Mouse (Mus musculus): ENCODE data around the gene Ncf2.

Gene Ncf2

DNA sequence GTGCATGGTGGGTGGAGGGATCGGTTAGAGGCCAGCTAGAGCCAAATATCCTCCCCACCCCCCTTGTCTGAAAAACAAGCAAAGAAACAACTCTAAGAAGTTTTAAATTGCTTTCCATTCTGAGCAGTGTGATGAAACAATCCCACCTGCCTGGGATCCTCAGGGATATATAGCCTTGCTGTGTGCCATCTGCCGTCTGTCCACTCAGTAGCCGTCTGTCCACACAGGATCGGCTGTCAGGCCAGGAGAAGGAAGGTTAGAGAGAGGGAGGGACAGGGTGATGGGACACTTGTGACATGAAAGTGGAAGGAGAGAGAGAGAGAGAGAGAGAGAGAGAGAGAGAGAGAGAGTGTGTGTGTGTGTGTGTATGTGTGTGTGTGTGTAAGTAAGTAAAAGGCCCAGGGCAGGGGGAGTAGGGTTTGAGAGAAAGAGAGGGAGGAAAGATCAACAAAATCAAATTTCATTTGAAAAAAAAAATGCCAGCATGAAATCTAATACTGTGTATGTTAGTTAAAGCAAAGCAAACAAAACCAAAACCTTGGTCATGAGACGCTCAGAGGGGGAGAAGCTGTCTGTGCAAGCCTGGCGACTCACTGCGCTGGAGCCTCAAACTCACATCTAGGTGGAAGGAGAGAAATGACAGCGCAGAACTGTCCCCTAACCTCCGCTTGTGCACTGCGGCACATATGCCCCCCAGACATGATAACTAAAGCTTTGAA is 28.8 kb downstream of the Ncf2 start:
- in situ Hi-C loops (cut with MboI; ENCODE audit: low sequenced_read_pairs): no loop called here

GRCm38 (mm10) chr1:152830054-152830453 is 30.1 kb downstream of the Ncf2 start:
- in situ Hi-C loops (cut with MboI; ENCODE audit: low sequenced_read_pairs): no loop called here

DNA sequence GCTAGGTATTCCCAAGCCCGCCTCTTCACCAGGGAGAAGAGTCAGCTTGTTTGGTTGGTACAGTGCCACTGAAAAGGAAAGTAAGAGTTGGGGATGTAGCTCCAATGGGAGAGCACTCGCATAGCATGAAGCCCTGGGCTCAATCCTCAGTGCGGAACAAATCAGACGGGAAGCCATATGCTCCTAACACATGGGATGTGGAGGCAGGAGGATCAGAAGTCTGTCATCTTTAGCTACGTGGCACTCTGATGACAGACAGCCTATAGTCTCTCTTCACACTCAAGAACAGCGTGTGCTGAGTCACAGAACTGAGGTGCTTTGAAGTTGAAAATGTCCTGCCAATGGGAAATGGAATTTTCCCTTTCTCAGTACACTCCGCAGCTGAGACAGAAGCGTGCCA is 31.0 kb downstream of the Ncf2 start:
- in situ Hi-C loops (cut with MboI; ENCODE audit: low sequenced_read_pairs): no loop called here

- in situ Hi-C loops (cut with MboI; ENCODE audit: low sequenced_read_pairs): no loop called here
Measured at GRCm38 (mm10) chr1:152831619-152832018, 31.6 kb downstream of the Ncf2 start.

DNA sequence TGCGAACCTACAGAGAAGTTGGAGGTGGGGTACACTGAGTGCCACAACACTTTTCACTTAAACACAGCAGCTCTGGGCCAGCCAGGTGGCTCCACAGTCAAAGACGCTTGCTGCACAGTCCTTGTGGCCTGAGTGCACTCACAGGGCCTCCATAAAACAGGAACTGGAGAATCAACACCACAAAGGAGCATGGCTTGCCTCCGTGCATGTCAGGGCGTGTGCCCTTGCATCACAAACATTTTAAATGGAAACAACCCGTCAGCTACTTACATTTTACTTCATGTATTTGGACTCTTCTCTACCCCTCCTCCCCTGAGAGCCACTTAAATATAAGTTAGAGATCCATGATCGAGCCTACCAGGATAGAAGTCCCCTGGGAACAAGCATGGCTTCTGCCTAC is 32.3 kb downstream of the Ncf2 start:
- in situ Hi-C loops (cut with MboI; ENCODE audit: low sequenced_read_pairs): no loop called here

- in situ Hi-C loops (cut with MboI; ENCODE audit: low sequenced_read_pairs): no loop called here
Measured at GRCm38 (mm10) chr1:152835061-152835460, 35.1 kb downstream of the Ncf2 start.

- in situ Hi-C loops (cut with MboI; ENCODE audit: low sequenced_read_pairs): no loop called here
Measured at GRCm38 (mm10) chr1:152838026-152838702, 38.2 kb downstream of the Ncf2 start.

GRCm38 (mm10) chr1:152838841-152839240 is 38.8 kb downstream of the Ncf2 start:
- in situ Hi-C loops (cut with MboI; ENCODE audit: low sequenced_read_pairs): no loop called here

- in situ Hi-C loops (cut with MboI; ENCODE audit: low sequenced_read_pairs): no loop called here
Measured at GRCm38 (mm10) chr1:152840343-152840742, 40.3 kb downstream of the Ncf2 start.

DNA sequence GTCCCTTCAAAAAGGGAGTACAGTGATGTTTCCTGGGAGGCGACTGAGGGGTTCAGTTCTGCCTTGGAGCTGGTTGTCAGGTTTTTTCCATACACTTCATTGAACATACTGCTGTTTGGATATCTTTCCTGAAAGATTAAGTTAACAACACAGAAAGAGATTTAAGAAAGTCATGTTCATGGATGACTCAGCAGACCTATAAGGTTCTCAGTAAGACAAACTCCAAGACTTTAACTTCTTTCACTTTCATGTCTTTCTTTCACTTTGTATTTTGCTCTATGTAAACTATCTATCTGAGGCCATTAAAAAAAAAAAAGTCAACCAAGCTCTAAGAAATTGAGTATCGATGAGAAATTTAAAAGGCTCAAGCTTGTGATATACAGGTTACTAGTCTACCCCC is 41.1 kb downstream of the Ncf2 start:
- in situ Hi-C loops (cut with MboI; ENCODE audit: low sequenced_read_pairs): no loop called here

DNA sequence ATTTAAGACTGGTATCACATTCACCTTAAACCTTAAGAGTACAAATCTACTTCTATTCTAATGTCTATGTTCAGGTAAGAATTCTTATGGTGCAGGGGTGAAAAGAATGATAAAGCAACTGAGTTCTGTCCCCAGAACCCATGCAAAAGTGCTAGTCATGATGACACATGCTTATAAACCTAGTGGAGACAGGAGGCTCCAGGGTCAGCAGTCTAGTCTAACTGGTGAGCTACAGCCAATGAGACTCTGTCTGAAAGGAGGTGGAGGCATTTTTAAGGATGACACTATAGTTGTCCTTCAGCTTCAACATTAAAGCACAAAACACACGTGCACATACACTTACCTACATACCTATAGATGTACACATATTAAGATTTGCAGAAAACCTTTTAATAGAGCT is 44.6 kb downstream of the Ncf2 start:
- in situ Hi-C loops (cut with MboI; ENCODE audit: low sequenced_read_pairs): no loop called here

- in situ Hi-C loops (cut with MboI; ENCODE audit: low sequenced_read_pairs): no loop called here
Measured at GRCm38 (mm10) chr1:152845211-152845730, 45.3 kb downstream of the Ncf2 start.

DNA sequence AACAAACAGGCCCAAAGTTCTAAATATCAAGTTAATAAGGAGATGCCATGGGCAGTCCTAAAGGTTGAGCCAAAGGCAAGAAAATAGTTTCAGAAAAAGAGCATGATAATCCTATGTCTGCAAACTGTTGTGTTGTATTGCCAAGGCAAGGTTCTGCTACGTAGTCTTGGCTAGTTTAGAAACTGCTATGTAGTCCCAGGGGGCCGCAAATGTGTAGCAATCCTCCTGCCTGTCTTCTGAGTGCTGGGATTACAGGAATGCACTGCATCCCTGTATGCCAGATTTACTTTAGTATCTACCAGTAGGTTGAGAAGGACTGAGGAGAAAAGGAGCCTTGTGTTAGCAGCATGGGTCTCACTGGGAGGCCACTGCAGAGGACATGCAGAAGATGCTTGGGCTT is 46.9 kb downstream of the Ncf2 start:
- in situ Hi-C loops (cut with MboI; ENCODE audit: low sequenced_read_pairs): no loop called here

DNA sequence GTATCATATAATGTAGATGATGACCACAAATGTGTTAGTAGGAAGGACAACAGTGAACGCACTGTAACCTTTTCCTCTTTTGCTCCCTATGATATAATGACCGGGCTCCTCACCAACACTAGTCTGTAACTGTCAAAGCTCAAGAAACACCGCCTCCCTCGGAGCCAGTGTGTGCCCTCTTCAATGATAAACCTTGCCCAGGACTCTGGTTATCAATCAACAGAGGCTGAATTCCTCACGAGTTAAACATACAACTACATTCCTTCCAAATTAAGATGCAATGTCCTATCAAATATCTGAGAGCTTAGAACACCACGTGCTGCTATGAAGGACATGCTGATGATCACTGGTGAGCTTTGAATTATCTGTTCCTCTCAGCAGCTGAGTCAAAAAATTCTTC is 69.9 kb downstream of the Ncf2 start:
- in situ Hi-C loops (cut with MboI; ENCODE audit: low sequenced_read_pairs): no loop called here

DNA sequence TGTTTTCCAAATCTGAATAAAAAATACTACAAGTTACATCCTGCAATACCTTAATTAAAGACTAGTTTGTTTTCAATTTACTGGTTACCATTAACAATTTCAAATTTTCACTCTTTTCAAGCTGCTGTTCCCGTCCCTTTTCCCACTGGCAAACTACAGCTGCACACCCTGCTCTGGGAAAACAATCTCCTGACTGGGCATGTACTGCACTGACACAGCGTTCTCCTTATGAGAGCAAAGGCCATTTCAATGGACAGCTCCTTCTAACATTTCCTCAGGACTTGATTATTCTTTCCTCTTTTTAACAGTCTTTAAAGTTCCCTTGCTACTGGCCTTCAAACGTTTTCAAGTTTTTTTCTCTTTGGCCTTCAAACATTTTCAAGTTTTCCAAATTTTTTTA is 71.0 kb downstream of the Ncf2 start:
- in situ Hi-C loops (cut with MboI; ENCODE audit: low sequenced_read_pairs): no loop called here

Data from CH12F3 (cell line).